21 mouse cellular contexts compared by ENCODE assay signal in genomic region chr4:106049880-106050279, GRCm38 (mm10).
"Had no signal": no experiment of that assay in that cellular context is flagged by ENCODE, and none has a peak within 500 bp of the region (broad histone marks: within the 10 kb centered on the region; RNA-seq: fewer than 3 reads in every experiment).

No protein-coding gene starts in this region.

- H3K9me3 ChIP-seq: limb, embryonic 12.5 days; limb, embryonic 15.5 days; megakaryocyte, embryonic 14.5 days; midbrain, embryonic 10.5 days; midbrain, embryonic 13.5 days; neural tube, embryonic 13.5 days; stomach, embryonic 15.5 days had no signal

- H3K4me2 ChIP-seq: limb, embryonic 12.5 days; limb, embryonic 15.5 days; liver, embryonic 11.5 days; lung, embryonic 14.5 days; midbrain, embryonic 13.5 days; neural tube, embryonic 13.5 days; stomach, embryonic 15.5 days had no signal

- H3K27me3 ChIP-seq: limb, embryonic 12.5 days; limb, embryonic 15.5 days; megakaryocyte, embryonic 14.5 days; midbrain, embryonic 13.5 days; neural tube, embryonic 13.5 days; stomach, embryonic 15.5 days had no signal

- DNase-seq: kidney, adult 2 months; kidney, postnatal 25 days; layer of hippocampus, adult 9-11 months; liver, postnatal 0 days; lung, embryonic 14.5 days; spleen, adult 18-20 months; thymus, adult 2 months; thymus, postnatal 25 days had no signal

- H3K36me3 ChIP-seq: limb, embryonic 12.5 days; limb, embryonic 15.5 days; midbrain, embryonic 10.5 days; midbrain, embryonic 13.5 days; neural tube, embryonic 13.5 days; stomach, embryonic 15.5 days had no signal

- H3K4me3 ChIP-seq: layer of hippocampus, adult 2 months; limb, embryonic 12.5 days; limb, embryonic 15.5 days; megakaryocyte, embryonic 14.5 days; midbrain, embryonic 10.5 days; midbrain, embryonic 13.5 days; neural tube, embryonic 13.5 days; stomach, embryonic 15.5 days had no signal

- H3K4me1 ChIP-seq: megakaryocyte, embryonic 14.5 days; neural tube, embryonic 13.5 days; stomach, embryonic 15.5 days had no signal

- H3K27ac ChIP-seq: kidney, postnatal 0 days; layer of hippocampus, adult 2 months; limb, embryonic 15.5 days; liver, embryonic 14.5 days; midbrain, embryonic 10.5 days; midbrain, embryonic 13.5 days; neural tube, embryonic 13.5 days; stomach, embryonic 15.5 days had no signal

- ATAC-seq: inflammation-experienced regulatory T-cells, adult 6 months; liver, postnatal 0 days; lung, postnatal 0 days; midbrain, embryonic 13.5 days had no signal

- H3K9ac ChIP-seq: limb, embryonic 12.5 days; limb, embryonic 15.5 days; liver, embryonic 14.5 days; liver, postnatal 0 days; lung, embryonic 14.5 days; midbrain, embryonic 13.5 days; neural tube, embryonic 13.5 days; stomach, embryonic 15.5 days had no signal
